Mouse (Mus musculus) liver, adult 2 months (tissue): Measurements from ENCODE around the gene Mipep.

ENCODE experiments used
- CTCF ChIP-seq: fragments of 200-500 bp; IDR thresholded peaks from 2 replicates; pipeline ENCODE4 v1.5.1; 2011; ENCODE audit warnings: low read depth, low read length, control low read depth
- POLR2A ChIP-seq: fragments of 200-500 bp; IDR thresholded peaks from 2 replicates; pipeline ENCODE4 v1.6.1; 2011; ENCODE audit warnings: low read length, control low read depth; ENCODE audit not compliant: insufficient read depth; ENCODE audit errors: extremely low read depth

DNA sequence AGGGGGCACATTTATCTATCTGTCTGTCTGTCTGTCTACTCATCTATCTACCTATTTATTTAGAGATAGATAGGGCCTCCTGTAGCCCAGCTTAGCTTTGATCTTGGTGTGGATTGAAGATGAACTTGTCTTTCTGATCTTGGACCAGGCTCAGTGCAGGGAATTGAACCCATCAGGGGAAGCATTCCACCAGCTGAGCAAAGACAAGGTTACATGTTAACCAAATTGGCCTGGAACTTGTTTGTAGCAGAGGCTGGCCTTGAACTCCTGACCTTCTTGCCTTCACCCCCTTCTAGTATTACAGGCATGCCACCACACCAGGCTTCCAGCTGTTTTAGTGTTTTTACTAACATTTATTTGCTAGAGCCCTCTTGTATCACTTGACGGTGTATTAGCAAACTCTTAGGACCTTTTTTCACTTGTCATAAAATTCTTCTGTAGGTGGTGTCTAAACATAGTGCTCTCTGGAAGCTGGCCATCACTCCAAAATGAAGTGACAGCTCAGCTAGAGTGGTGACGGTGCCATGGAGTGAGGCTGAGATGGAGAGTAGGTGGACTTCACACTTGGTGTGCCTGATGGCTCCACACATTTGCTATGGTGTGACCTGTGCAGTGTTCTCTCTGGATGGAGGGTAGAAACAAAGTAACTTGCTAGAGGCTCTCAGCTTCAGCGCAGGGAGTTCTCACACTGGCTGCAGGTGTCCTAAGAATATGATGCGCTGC lies 12.4 kb downstream of the Mipep start:
- no peak for TF ChIP-seq CTCF
- no peak for TF ChIP-seq POLR2A
